Mouse (Mus musculus) heart, postnatal 0 days (tissue): Measurements from ENCODE around the gene Trpc3.

Experiments
- CTCF ChIP-seq: IDR thresholded peaks from 2 replicates; pipeline ENCODE4 v1.5.1; 2016; ENCODE audit warnings: antibody characterized with exemption, control low read depth, low read depth
- EP300 ChIP-seq: IDR thresholded peaks from 2 replicates; pipeline ENCODE4 v1.6.1; 2016; ENCODE audit warnings: antibody characterized with exemption, low read depth

DNA sequence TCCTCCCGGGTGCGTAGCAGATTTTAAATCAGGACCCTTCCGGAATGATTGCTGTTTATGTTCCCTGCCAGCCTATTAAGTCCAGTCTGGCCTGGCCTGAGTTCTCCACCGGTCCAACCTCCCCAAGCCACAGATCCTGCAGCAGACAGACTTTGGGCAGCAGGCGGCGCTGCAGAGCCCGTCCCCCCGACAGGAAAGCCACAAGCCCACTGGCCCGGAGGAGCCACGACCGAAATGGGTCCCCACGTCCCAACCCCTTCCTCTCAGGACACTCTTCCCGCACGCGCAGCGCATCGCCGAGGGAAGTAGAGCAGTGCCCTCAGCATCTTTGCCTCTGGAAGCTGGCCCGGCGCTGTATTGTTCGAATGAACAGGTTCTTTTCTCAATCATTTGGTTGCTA lies 1.1 kb downstream of the Trpc3 start:
- TF ChIP-seq EP300: no peak
- peak; percentile 78 for TF ChIP-seq CTCF
